20 mouse cellular contexts compared by ENCODE assay signal in genomic region chr6:125473939-125474338, GRCm38 (mm10). TPM values are rescaled to one million over a fixed set of nuclear protein-coding genes. Genes with fewer than 3 reads are reported as not detected.
DNase-seq lines count a peak whose midpoint lies in the region; ATAC-seq and TF ChIP-seq lines count a peak whose summit lies in the region.
"Had no signal": no experiment of that assay in that cellular context is flagged by ENCODE, and none has a peak within 500 bp of the region (broad histone marks: within the 10 kb centered on the region; RNA-seq: fewer than 3 reads in every experiment).

No protein-coding gene starts in this region.

- WGBS in heart, embryonic 13.5 days, result 56% methylated on average over 5 of the region's 5 CpGs
- WGBS in liver, embryonic 15.5 days (ENCODE audit: insufficient replicate concordance), result 36% methylated on average over 5 of the region's 5 CpGs

- H3K4me3 ChIP-seq in heart, embryonic 13.5 days, result no peak overlapping the region
- H3K4me3 ChIP-seq in MEL (ENCODE audit: control insufficient read depth in 1 of 2, insufficient read depth in 1 of 2, low read depth in 2 of 2, low read length in 2 of 2), result no peak overlapping the region
- no peak overlapping the region for H3K4me3 ChIP-seq in liver, embryonic 15.5 days (replicated peaks)
- H3K4me3 ChIP-seq: embryonic facial prominence, embryonic 12.5 days; forebrain, embryonic 12.5 days; limb, embryonic 12.5 days; stomach, embryonic 15.5 days had no signal

- peaks cover 24% of the 10 kb centered on the region; the same call in 1 of the 2 replicates for H3K27me3 ChIP-seq in heart, embryonic 13.5 days (replicated peaks)
- H3K27me3 ChIP-seq in MEL (ENCODE audit: control insufficient read depth in 1 of 2, insufficient read depth in 2 of 2, low read length in 2 of 2), result no peaks in the 10 kb centered on the region
- no peaks in the 10 kb centered on the region for H3K27me3 ChIP-seq in liver, embryonic 15.5 days
- H3K27me3 ChIP-seq: embryonic facial prominence, embryonic 12.5 days; forebrain, embryonic 12.5 days; limb, embryonic 12.5 days; stomach, embryonic 15.5 days had no signal

- no peaks in the 10 kb centered on the region for H3K79me2 ChIP-seq in MEL (ENCODE audit: control insufficient read depth, insufficient read depth, low read length, poor library complexity)

- H3K9ac ChIP-seq in heart, embryonic 13.5 days, result no peak overlapping the region
- H3K9ac ChIP-seq in MEL (ENCODE audit: control insufficient read depth, low read depth, low read length, poor library complexity, severe bottlenecking), result no peak overlapping the region
- H3K9ac ChIP-seq in liver, embryonic 15.5 days, result peak overlapping the region; percentile 18; the same call in 1 of the 2 replicates
- H3K9ac ChIP-seq: embryonic facial prominence, embryonic 12.5 days; forebrain, embryonic 12.5 days; limb, embryonic 12.5 days; stomach, embryonic 15.5 days had no signal

- no peak for TF ChIP-seq RAD21 in MEL (IDR thresholded peaks at IDR 0.05; ENCODE audit: low read depth, low read length)

- peak overlapping the region; percentile 42 for H3K27ac ChIP-seq in heart, embryonic 13.5 days (replicated peaks)
- H3K27ac ChIP-seq in MEL (ENCODE audit: control insufficient read depth, low read depth, low read length), result 0 out of 2 replicates have a peak overlapping the region, but pooled peaks have one; percentile 1
- peak overlapping the region; percentile 87 for H3K27ac ChIP-seq in liver, embryonic 15.5 days (replicated peaks)
- H3K27ac ChIP-seq: embryonic facial prominence, embryonic 12.5 days; forebrain, embryonic 12.5 days; hindbrain, postnatal 0 days; stomach, embryonic 15.5 days had no signal

- no peak for TF ChIP-seq POLR2A in MEL (IDR thresholded peaks at IDR 0.05; ENCODE audit: control insufficient read depth in 1 of 2, insufficient read depth in 1 of 2, low read depth in 1 of 2, low read length in 2 of 2, poor library complexity in 1 of 2)

- peaks cover 76% of the 10 kb centered on the region for H3K4me1 ChIP-seq in heart, embryonic 13.5 days
- peaks cover 0 to 10% of the 10 kb centered on the region in 2 experiments; a peak in 2 of 4 replicates for H3K4me1 ChIP-seq in MEL (ENCODE audit: control insufficient read depth in 1 of 2, insufficient read depth in 2 of 2, low read length in 2 of 2)
- peaks cover 76% of the 10 kb centered on the region for H3K4me1 ChIP-seq in liver, embryonic 15.5 days (replicated peaks)

- 0 out of 2 replicates have a peak, but pooled peaks cover 3% of the 10 kb centered on the region for H3K36me3 ChIP-seq in heart, embryonic 13.5 days
- H3K36me3 ChIP-seq in MEL (ENCODE audit: control insufficient read depth in 1 of 2, insufficient read depth in 2 of 2, low read length in 2 of 2), result no peaks in the 10 kb centered on the region
- 0 out of 2 replicates have a peak, but pooled peaks cover 4% of the 10 kb centered on the region for H3K36me3 ChIP-seq in liver, embryonic 15.5 days (replicated peaks)
- H3K36me3 ChIP-seq: embryonic facial prominence, embryonic 12.5 days; forebrain, embryonic 12.5 days; limb, embryonic 12.5 days had no signal

- no peak overlapping the region for H3K4me2 ChIP-seq in heart, embryonic 13.5 days
- H3K4me2 ChIP-seq in liver, embryonic 15.5 days, result peak overlapping the region; percentile 56
- H3K4me2 ChIP-seq: embryonic facial prominence, embryonic 12.5 days; forebrain, embryonic 12.5 days; limb, embryonic 12.5 days; stomach, embryonic 15.5 days had no signal

- no peak for ATAC-seq in heart, embryonic 13.5 days (ENCODE audit: extremely low read depth, insufficient number of reproducible peaks, low FRiP score, low TSS enrichment)
- ATAC-seq in erythroblast, adult 5-6 weeks (replicated peaks; ENCODE audit: low FRiP score, poor library complexity, severe bottlenecking), result peak; percentile 52
- ATAC-seq in liver, embryonic 15.5 days (ENCODE audit: insufficient read depth), result peak; percentile 29
- ATAC-seq: hindbrain, postnatal 0 days had no signal

- DNase-seq in heart, adult 9 months (ENCODE audit: low spot score in 2 of 2), result no peak
- no peak for DNase-seq in MEL (ENCODE audit: low read depth, low spot score)
- DNase-seq in adrenal gland, postnatal 10 days, result no peak
- DNase-seq in adrenal gland, postnatal 25 days, result no peak
- DNase-seq: adrenal gland, postnatal 36 days; cerebellum, postnatal 36 days; kidney, adult 18-20 months; kidney, postnatal 25 days; layer of hippocampus, postnatal 36 days; lung, postnatal 36 days; midbrain, embryonic 14.5 days; spleen, adult 18-20 months had no signal

- H3K9me3 ChIP-seq in heart, embryonic 13.5 days, result no peaks in the 10 kb centered on the region
- H3K9me3 ChIP-seq in MEL (replicated peaks; ENCODE audit: insufficient read depth, low read length), result no peaks in the 10 kb centered on the region
- no peaks in the 10 kb centered on the region for H3K9me3 ChIP-seq in liver, embryonic 15.5 days (replicated peaks)
- H3K9me3 ChIP-seq: embryonic facial prominence, embryonic 12.5 days; forebrain, embryonic 12.5 days; limb, embryonic 12.5 days; stomach, embryonic 15.5 days had no signal

- TF ChIP-seq CTCF in MEL (IDR thresholded peaks at IDR 0.05 in 2 of 3, conservative IDR thresholded peaks at IDR 0.05 in 1 of 3; ENCODE audit: control insufficient read depth in 1 of 3, insufficient read depth in 1 of 3, low read depth in 2 of 3, low read length in 3 of 3, poor library complexity in 1 of 3, severe bottlenecking in 1 of 3), result no peak

- no peak for TF ChIP-seq EP300 in MEL (IDR thresholded peaks at IDR 0.05; ENCODE audit: low read depth in 1 of 2, low read length in 2 of 2)

TF ChIP-seq in MEL, 35 proteins besides CTCF, POLR2A, EP300 and RAD21:
- no peak for TF ChIP-seq NELFE (IDR thresholded peaks at IDR 0.05; ENCODE audit: low read depth, low read length)
- TF ChIP-seq ZNF384 (IDR thresholded peaks at IDR 0.05; ENCODE audit: low read depth, low read length), result no peak

RNA-seq across cellular contexts. Expression of gene Cd9, which starts 20.7 kb away (rescaled TPM):
- polyA plus RNA-seq in heart, embryonic 13.5 days (2015; fragmentation: Nextera tagmentation; extraction: Ambion mirVana), result 79.6 and 84.5 TPM in 2 replicates
- 3.6 and 4.2 TPM in 2 replicates for total RNA-seq in MEL (2012; rRNA removed)
- 10 to 100 TPM in 1 of 2 experiments, not detected in 1; 10.9 TPM for polyA plus RNA-seq in MEL (2012; ENCODE audit: insufficient read depth in 1 of 2, insufficient read length in 2 of 2, low read depth in 1 of 2, low replicate concordance in 2 of 2, missing spikeins in 1 of 2)
- 52.1 and 58.5 TPM in 2 replicates for total RNA-seq in erythroblast, adult 5-6 weeks (2015; ENCODE audit: low replicate concordance)
- total RNA-seq in erythroblast, adult 5-6 weeks (2017; ENCODE audit: low replicate concordance), result 25.1 and 33.0 TPM in 2 replicates
- 121 and 141 TPM in 2 replicates for polyA plus RNA-seq in liver, embryonic 15.5 days (2015; fragmentation: Nextera tagmentation; extraction: Ambion mirVana)
- 100 to 1,000 TPM; 120 TPM for total RNA-seq in adrenal gland, postnatal 10 days (2021)
- 113 and 128 TPM in 2 replicates for total RNA-seq in adrenal gland, postnatal 25 days (2021)

Comparison
In these comparisons a context has a peak if more than half of its experiments do, and no peak if none do; other contexts are left out.
1. H3K27ac ChIP-seq: peak in every context shown above with its lines; median percentile 87 in liver, embryonic 15.5 days; 42 in heart, embryonic 13.5 days; 1 in MEL.